Mouse (Mus musculus) kidney, postnatal 36 days (tissue): ENCODE data around the gene Zfp839.

ENCODE experiments used
- DNase-seq, 2 experiments: peaks; one replicate each; pipeline ENCODE4 v3.0.0; 2021 to 2022; ENCODE audit warnings: mixed read lengths in 2 of 2

Gene Zfp839

DNA sequence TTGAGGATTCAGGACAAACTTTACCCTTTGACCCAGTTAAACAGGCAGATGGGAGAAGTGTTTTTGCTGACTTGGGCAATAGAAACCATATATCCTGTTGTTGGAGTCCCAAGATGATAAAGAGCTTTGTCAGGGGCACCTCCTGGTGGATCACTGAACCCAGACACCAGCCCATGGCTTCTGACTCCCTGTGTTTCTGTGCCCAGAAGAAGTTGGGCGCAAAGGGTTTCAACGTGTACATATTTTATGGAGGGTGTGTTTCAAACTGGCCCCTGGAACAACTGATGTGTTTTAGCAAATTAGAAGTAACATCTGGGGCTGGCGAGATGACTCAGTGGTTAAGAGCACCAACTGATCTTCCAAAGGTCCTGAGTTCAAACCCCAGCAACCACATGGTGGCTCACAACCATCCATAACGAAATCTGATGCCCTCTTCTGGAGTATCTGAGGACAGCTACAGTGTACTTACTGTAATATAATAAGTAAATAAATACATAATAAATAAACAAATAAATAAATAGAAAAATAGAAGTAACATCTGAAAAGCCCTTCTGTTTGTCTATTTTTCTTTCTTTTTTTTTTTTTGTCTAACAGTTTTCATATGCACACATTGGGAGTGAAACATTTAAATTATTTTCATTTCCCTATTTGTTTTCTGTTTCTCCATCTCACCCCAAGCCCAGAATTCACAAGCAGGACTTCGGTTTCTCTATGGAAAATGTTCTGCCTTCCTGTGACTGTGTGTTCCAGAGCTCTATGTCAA is 8.1 kb upstream of the Zfp839 start:
- DNase-seq: no peak

DNA sequence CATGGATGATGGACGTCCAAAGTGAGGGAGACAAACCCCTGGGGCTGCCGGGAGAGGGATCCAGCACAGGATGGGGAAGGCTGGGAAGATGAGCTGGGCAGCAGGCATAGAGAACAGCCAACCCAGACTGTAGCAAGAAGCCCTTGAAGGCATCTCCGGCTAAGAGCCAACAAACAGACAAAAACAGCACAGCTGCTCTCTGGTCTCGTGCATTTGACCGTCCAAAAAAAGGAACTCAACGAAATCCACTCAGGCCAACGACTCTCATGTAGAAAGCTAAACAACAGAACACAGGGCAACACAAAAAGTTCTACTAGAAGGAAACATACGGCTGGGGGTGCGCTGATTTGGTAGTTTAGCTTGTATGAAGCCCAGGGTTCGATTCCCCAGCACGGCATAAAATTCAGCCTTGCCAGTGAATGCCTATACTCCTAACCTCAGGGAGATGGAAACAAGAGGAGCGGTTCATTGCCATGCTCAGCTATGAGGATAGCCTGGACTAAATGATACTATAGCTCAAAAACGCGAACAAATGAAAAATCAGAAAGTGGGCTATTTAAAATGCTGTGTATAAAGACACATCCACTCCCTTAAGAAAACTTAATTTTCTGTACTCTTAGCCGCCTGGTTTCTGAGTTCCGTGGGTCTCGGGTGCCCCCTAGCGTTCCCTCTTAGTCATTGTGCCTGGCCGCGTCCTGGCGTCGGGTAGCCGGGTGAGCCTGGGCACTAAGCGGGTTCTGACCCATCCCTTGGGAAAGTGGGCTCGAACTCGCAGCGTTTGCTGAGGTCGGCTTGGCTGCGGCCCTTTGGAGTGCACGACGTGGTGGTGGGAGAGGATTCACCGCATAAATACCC is 6.6 kb upstream of the Zfp839 start:
- DNase-seq: peak; percentile 84 to 93

DNA sequence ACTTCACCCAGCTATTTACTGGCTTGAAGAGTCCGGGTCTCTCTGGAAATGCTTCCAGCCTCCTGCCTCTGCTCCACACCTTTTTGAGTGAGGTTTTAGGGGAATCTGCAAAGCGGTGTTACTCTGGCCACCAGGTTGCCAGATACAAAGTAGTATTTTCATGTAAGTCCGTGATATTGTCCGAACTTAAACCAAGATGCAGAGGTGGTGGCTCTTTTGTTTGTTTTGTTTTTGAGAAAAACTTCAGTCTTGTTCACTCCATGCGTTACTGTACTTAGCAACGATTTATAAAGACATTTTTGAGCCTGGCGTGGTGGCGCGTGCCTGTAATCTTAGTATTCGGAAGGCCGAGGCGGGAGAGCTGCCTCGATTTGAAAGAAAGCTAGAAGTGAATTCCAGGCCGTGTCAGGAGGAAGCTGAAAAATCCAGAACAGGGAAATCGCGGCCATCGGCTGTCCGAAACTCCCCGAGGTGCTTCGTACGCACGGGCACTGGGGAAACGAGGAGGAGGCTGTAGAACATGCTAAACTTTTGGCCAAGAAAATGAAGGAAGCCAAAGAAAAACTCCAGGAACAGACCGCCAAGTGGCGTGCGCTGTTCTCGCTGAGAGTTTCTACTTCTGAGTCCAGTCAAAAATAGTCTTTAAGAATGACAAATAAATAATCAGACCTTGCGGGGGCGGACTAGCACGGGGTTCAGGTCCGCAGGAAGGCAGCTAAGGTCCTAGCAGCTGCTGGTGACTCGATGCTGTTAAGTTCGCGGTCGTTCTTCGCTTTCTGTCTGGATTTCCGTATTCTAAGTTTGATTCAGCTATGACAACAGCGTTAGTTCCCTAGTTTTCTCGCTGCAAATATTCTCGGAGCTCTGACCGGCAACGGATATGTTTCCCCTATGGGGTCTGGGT is 5.6 kb upstream of the Zfp839 start:
- peak in 1 of 2 experiments; percentile 59 for DNase-seq

DNA sequence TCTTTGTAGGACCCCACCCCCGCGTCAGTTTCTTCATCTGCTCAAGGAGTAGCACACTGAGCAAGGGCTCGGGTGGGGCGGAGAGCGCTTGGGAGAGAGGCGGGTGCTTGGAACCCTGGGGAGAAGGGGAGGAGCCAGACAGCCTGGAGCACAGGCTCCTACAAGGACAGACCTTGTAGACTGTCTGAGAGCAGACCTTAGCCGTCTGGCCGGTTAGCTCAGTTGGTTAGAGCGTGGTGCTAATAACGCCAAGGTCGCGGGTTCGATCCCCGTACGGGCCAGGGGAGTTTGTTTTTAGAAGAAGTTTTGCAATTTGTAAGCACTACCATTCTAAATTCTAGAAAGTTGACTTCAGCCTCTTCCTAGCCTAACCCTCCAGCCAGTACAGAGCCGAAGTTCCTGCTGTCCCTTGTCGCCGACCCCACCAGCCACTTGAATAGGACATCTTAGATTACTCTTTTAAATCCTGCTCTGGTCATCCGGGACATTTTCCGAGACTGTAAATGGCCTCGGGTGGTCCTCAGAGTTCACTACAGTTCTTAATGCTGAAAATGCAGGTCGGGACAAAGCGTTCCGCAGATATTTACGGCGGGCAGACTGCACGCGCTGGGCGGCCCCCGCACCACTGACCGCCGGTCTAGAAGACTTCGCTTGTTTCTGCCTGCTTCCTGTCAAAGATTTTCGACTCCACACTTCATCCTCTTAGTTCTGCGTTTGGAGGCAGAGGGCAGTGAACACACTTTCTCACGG is 4.7 kb upstream of the Zfp839 start:
- peak; percentile 96 to 97 for DNase-seq

DNA sequence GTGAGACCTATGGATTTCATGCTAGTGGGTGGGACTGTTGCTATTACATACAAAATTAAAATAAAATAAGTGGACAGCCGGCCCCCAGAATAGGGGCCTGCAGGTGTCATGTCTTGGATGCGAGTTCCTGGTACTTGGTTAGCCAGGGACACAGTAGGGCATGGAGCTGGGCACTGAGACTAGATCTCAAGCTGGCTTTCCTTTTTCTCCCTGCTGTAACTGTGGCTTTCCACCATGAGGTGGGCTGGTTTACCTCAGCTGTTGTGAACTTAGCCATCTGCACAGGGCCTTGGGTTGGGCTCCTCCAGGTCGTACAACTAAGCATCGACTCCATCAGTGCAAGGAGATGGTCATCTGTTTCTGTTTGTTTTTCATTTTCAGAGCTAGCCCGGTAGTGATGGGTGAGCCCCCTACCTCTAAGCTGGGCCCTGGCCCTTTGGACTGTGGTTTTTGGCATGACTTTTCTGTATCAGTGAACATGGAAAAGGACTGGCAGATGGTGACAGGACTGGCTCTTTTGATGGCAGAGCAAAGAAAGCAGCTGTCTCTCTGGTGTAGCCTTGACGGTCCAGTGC is 3.8 kb upstream of the Zfp839 start:
- DNase-seq: no peak

- peak in 1 of 2 experiments; percentile 75 for DNase-seq
Measured at GRCm38 (mm10) chr12:110850929-110851256, 840 bp downstream of the Zfp839 start.

- DNase-seq: no peak
Measured at GRCm38 (mm10) chr12:110851414-110851813, 1.4 kb downstream of the Zfp839 start.

DNA sequence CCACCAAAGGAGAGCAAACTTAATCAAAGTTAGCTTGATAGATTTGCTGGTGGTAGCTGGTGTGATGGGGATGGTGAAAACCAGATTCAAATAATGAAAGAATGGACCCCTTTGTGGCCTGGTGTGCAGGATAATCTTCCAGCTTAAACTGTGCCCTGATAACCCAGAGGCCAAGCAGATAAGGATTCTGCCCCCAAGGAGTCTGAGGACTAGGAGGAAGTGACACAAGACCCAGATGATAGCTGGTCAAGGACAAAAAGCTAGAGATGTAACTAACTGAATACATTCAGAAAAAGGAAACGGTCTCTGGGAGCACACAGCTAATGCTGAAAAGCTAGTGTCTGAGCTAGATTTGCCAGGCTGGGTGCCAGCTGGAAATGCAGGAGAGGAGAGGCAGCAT is 1.9 kb downstream of the Zfp839 start:
- DNase-seq: no peak

GRCm38 (mm10) chr12:110854786-110855737 is 5.0 kb downstream of the Zfp839 start:
- DNase-seq: no peak

DNA sequence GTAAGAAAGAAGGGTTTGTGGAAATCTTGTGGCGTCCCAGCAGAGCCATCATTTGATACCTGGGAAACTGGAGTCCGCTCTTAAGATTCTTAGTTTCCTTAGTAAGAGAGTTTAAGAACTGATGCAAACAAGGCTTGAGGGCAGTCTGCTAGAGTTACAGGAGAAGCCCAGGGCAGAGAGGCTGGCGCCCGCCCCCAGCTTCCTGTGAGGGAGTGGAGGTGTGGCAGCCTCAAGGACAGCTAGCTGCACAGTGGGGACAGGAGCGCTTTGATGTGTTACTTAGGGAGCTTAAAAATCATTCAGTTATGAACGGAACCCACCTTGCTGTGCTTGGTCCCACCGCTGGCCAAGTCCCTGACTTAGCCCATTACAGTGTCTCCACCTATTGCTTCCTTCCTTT is 7.1 kb downstream of the Zfp839 start:
- DNase-seq: no peak

- DNase-seq: peak in 1 of 2 experiments; percentile 48
Measured at GRCm38 (mm10) chr12:110858681-110859080, 8.6 kb downstream of the Zfp839 start.

DNA sequence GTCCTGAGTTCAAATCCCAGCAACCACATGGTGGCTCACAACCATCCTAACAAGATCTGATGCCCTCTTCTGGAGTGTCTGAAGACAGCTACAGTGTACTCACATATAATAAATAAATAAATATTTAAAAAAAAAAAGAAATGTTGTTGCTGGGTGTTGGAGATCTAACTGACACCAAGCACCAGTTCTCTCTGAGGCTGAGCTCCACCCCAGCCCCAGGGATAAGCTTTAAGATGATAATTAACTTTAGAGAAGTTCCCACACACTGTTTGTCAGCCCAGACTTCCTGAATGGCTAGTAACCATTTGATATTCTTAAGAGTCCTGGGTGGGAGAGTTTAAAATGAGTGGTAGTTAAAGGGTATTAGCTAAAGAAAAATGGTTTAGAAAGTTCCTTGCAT is 10.2 kb downstream of the Zfp839 start:
- DNase-seq: no peak

- DNase-seq: no peak
Measured at GRCm38 (mm10) chr12:110861256-110861655, 11.2 kb downstream of the Zfp839 start.

DNA sequence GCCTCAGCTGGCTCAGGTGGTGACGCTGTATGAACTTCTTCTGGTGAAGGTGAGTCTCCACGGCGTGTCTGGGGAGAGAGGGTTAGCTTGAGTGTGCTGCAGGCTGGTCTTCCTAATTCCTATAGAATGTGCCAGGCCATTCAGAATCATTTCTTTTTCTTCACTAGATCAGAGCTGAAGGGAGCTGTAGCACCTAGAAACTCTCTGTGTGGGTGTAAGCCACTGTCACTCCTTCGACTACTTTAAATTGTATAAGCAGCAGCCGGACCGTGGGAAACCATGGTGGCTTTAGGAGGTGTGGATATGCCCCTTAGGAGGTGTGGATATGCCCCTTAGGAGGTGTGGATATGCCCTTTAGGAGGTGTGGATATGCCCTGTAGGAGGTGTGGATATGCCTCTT is 14.0 kb downstream of the Zfp839 start:
- DNase-seq: no peak

GRCm38 (mm10) chr12:110865571-110865970 is 15.5 kb downstream of the Zfp839 start:
- no peak for DNase-seq

DNA sequence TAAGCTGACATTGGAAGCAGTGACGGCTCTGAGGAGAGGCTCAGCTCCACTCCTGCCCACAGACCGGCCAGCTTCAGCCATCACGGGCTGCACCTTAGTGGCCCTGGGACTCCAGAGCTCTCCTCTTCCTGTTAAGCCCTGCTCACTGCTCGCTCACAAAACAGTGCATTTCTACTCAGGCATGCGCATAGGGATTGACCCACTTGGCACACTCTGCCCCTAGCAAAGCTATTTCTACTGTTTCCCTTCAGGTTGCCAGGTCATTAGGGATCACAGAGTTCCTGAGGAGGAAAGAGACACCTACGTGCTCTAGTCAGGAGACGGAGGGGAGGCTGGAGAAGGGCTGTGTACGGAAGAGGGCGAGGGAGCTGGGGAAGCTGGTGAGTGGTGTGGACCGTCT is 15.9 kb downstream of the Zfp839 start:
- peak in 1 of 2 experiments; percentile 16 for DNase-seq

DNA sequence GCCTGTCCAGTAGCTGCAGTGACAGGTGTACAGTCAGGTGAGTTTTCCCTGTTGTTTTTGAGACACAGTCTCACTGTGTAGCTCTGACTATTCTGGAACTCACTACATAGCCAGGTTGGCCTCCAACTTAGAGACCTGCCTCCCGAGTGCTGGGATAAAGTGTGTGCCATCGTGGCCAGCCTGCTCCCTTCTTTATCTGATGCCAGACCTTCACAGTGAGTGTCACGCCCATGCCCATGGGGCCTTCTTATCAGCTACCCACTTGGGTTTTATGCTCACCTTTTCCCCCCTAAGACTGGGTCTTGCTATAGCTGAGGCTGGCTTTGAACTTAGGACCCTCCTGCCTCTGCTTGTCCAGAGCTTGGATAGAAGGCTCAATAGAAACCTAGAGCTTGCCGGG is 20.1 kb downstream of the Zfp839 start:
- no peak for DNase-seq

- no peak for DNase-seq
Measured at GRCm38 (mm10) chr12:110871247-110871646, 21.2 kb downstream of the Zfp839 start.

GRCm38 (mm10) chr12:110875351-110875750 is 25.3 kb downstream of the Zfp839 start:
- no peak for DNase-seq

DNA sequence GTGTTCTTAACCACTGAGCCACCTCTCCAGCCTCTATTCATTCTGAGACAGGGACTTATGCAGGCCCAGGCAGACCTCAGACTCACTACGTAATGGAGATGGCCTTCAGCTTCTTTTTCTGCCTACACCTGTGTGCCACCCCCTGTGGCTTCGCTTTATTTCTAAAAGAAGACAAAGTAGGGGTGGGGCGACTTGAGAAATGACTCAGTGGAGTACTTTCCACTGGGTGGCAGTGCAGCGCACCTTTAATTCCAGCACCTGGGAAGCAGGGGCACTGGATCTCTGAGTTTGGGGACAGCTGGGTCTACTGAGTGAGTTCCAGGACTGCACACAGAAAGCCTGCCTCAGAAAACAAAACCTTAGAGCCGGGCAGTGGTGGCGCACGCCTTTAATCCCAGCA is 32.2 kb downstream of the Zfp839 start:
- DNase-seq: peak in 1 of 2 experiments; percentile 57

GRCm38 (mm10) chr12:110885251-110885650 is 35.2 kb downstream of the Zfp839 start:
- peak; percentile 55 to 66 for DNase-seq
